Mouse (Mus musculus) kidney, postnatal 10 days (tissue): ENCODE results near the gene Gle1.

Experiments
- DNase-seq: peaks from one replicate; pipeline ENCODE4 v3.0.0; 2021; ENCODE audit warnings: mixed read lengths

The Gle1 gene

GRCm38 (mm10) chr2:29965250-29965843 lies 30.1 kb downstream of the Gle1 start, which contains the start of gene Sptan1:
Gene Sptan1 (plus strand): TSS chr2:29965560.
- peak; percentile 99 for DNase-seq

- DNase-seq = peak; percentile 67
Measured at GRCm38 (mm10) chr2:29965906-29966305, 30.7 kb downstream of the Gle1 start.

GRCm38 (mm10) chr2:29966826-29967225 lies 31.6 kb downstream of the Gle1 start:
- DNase-seq = no peak

- DNase-seq = peak; percentile 36
Measured at GRCm38 (mm10) chr2:29967768-29968167, 32.5 kb downstream of the Gle1 start.

- DNase-seq = no peak
Measured at GRCm38 (mm10) chr2:29968638-29969037, 33.4 kb downstream of the Gle1 start.

- DNase-seq = peak; percentile 92
Measured at GRCm38 (mm10) chr2:29971838-29972635, 36.8 kb downstream of the Gle1 start.

- peak; percentile 48 for DNase-seq
Measured at GRCm38 (mm10) chr2:29973525-29973924, 38.3 kb downstream of the Gle1 start.

GRCm38 (mm10) chr2:29977307-29977706 lies 42.1 kb downstream of the Gle1 start:
- peak; percentile 70 for DNase-seq

GRCm38 (mm10) chr2:29980661-29981060 lies 45.4 kb downstream of the Gle1 start:
- DNase-seq = no peak

- DNase-seq = no peak
Measured at GRCm38 (mm10) chr2:29991962-29992361, 56.7 kb downstream of the Gle1 start.

GRCm38 (mm10) chr2:30009101-30009500 lies 73.9 kb downstream of the Gle1 start:
- DNase-seq = peak; percentile 50
